Mouse (Mus musculus) stomach, embryonic 14.5 days (tissue): ENCODE data around the gene Pde7b. TPM values are rescaled to one million over a fixed set of nuclear protein-coding genes. Genes with fewer than 3 reads are reported as not detected.

ENCODE experiments used
- ATAC-seq: fragments of 200-750 bp; cut with Nextera tagmentation; 2 replicates; pipeline ENCODE4 v1.8.0; 2017; ENCODE audit warnings: low read depth, moderate TSS enrichment; ENCODE audit not compliant: insufficient number of reproducible peaks, insufficient read depth, low FRiP score
- H3K27ac ChIP-seq: fragments of 300-500 bp; sonication (generic); 2 replicates; pipeline ENCODE4 v1.5.1; 2014; ENCODE audit warnings: mild to moderate bottlenecking, low read length, moderate library complexity, mixed read lengths
- H3K27me3 ChIP-seq: fragments of 300-500 bp; sonication (generic); 2 replicates; pipeline ENCODE4 v1.6.1; 2014; ENCODE audit warnings: low read length, control low read depth, mixed read lengths; ENCODE audit not compliant: control insufficient read depth, insufficient read depth
- H3K36me3 ChIP-seq: fragments of 300-500 bp; sonication (generic); 2 replicates; pipeline ENCODE4 v1.6.1; 2014; ENCODE audit warnings: mild to moderate bottlenecking, control low read depth, low read length, moderate library complexity, mixed read lengths; ENCODE audit not compliant: control insufficient read depth, insufficient read depth
- H3K4me1 ChIP-seq: fragments of 300-500 bp; sonication (generic); 2 replicates; pipeline ENCODE4 v1.6.1; 2014; ENCODE audit warnings: low read length, control low read depth, mixed read lengths; ENCODE audit not compliant: control insufficient read depth, insufficient read depth
- H3K4me2 ChIP-seq: fragments of 300-500 bp; sonication (generic); replicated peaks from 2 replicates; pipeline ENCODE4 v1.6.1; 2014; ENCODE audit warnings: low read depth, low read length, control low read depth
- H3K4me3 ChIP-seq: fragments of 300-500 bp; sonication (generic); 2 replicates; pipeline ENCODE4 v1.5.1; 2014; ENCODE audit warnings: low read depth, low read length, control low read depth
- H3K9ac ChIP-seq: fragments of 300-500 bp; sonication (generic); replicated peaks from 2 replicates; pipeline ENCODE4 v1.6.1; 2014; ENCODE audit warnings: low read depth, mild to moderate bottlenecking, control low read depth, low read length, moderate library complexity, mixed read lengths
- H3K9me3 ChIP-seq: fragments of 300-500 bp; sonication (generic); 2 replicates; pipeline ENCODE4 v1.6.1; 2016; ENCODE audit warnings: low read depth, low read length, control low read depth; ENCODE audit not compliant: control insufficient read depth
- WGBS: fragments of 180-500 bp; shearing (Covaris S2); extraction: QIAGEN DNeasy Blood & Tissue Kit; methylation state at CpG from one replicate; pipeline ENCODE4 v1.1.7; 2014; 5-methylcytosine and 5-hydroxymethylcytosine counted together
- polyA plus RNA-seq: library from polyadenylated mRNA; unstranded; fragments of >200 nt; fragmentation: Nextera tagmentation; extraction: Ambion mirVana; gene quantifications from 2 replicates; pipeline ENCODE4 v1.2.1, GENCODE M21; 2014

The Pde7b gene
- polyA plus RNA-seq, 1 experiment from 2014 or later, result 6.5 TPM

DNA sequence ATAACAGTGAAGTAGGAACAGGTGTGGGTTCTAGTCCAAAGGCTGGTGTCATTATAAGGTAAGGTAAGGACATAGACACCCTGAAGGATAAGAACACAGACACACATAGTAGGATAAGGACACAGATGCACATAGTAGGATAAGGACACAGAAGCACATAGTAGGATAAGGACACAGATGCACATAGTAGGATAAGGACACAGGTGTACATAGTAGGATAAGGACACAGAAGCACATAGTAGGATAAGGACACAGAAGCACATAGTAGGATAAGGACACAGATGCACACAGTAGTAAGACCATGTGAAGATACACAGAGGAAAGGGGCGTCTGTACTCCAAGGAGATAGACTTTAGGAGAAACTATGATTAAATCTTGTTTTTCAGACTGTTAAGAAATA, 5.2 kb upstream of the Pde7b start:
- no peaks in the 10 kb centered on the region for H3K27me3 ChIP-seq
- ATAC-seq, result no peak
- no peaks in the 10 kb centered on the region for H3K4me1 ChIP-seq
- no peak overlapping the region for H3K27ac ChIP-seq
- H3K4me2 ChIP-seq, result no peak overlapping the region
- no peaks in the 10 kb centered on the region for H3K9me3 ChIP-seq
- no peak overlapping the region for H3K4me3 ChIP-seq
- no peak overlapping the region for H3K9ac ChIP-seq
- H3K36me3 ChIP-seq, result no peaks in the 10 kb centered on the region
- 79% methylated on average over 1 of the region's 1 CpGs for WGBS

DNA sequence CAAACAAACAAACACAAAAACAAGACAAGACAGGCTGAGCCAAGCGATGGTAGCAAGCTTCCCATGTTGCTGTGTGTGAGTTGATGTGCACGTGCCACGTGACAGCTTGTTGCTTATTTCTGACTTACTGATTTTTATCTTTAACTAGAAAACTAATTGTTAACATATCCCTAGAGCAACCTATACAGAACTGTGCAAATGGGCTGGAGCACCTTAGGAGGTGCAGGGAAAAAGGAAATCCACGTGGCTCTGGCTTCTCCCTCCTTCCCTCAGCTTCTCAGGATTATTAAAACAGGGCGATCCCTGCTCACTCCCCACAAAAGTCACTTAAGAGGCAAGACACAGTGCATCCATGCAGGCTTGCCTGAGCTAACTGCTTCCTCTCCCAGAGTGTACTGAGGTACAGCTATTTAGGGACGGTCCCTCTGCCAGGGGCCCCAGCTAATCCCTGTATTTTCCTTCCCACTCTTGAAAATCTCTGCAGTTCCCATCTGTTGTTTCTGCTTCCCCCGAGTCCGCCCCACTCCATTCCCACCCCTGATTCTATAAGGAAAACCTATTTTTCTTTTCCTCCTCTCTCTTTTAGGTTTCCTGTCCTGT, 606 bp upstream of the Pde7b start:
- ATAC-seq, result no peak
- Histone ChIP-seq H3K27ac (no peak overlapping the region), H3K4me1 (0 out of 2 replicates have a peak, but pooled peaks cover 3% of the 10 kb centered on the region), H3K9me3 (no peaks in the 10 kb centered on the region), H3K4me3 (peak overlapping the region; percentile 26; the same call in 1 of the 2 replicates), H3K27me3 (no peaks in the 10 kb centered on the region), H3K4me2 (peak overlapping the region; percentile 45), H3K36me3 (no peaks in the 10 kb centered on the region), H3K9ac (no peak overlapping the region)
- WGBS, result 53% methylated on average over 8 of the region's 8 CpGs

DNA sequence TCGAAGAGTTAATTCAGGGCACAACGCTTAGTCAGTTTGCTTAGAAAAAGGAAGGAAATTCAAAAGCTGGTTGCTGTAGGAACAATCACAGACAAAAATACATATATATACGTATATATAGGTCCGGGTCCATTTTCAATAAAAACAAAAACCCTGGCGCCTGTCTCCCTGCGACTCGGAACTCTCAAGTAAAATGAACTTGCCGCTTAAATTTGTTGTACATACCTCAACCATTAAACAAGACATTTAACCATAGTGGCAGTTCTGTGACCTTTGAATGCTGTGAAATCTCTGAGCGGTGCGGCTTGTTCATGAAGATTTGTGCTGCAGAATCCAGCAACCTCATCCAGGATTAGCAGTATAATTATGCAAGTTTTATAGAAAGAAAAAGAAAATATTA, 427 bp downstream of the Pde7b start:
- Histone ChIP-seq H3K27me3 (no peaks in the 10 kb centered on the region), H3K4me2 (peak overlapping the region; percentile 45), H3K4me1 (peaks cover 9% of the 10 kb centered on the region; the same call in 1 of the 2 replicates), H3K36me3 (no peaks in the 10 kb centered on the region), H3K9ac (no peak overlapping the region; the same call in 1 of the 2 replicates), H3K4me3 (peak overlapping the region; percentile 26), H3K9me3 (no peaks in the 10 kb centered on the region), H3K27ac (peak overlapping the region; percentile 59; the same call in 1 of the 2 replicates)
- 21% methylated on average over 10 of the region's 10 CpGs for WGBS
- no peak for ATAC-seq

DNA sequence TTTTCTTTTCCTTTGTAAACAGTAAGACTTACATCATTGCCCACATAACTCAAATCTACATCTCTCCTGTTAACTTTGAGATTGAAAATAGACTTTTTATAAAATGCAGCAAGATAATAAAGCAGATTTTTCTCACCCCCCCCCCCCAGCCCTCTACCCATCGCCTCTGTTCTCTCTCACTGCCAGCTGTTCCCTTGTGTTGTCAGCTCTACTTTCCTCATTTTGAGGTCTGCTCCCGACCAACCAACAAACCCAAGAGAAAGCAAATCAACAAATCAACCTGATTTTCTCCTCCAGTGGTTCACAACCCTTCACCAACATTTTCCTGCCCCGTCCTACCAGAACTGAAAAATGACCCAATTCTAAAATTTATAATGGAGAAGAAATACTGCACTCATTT, 916 bp downstream of the Pde7b start:
- ATAC-seq, result no peak
- 25% methylated on average over 3 of the region's 3 CpGs for WGBS
- Histone ChIP-seq H3K36me3 (no peaks in the 10 kb centered on the region), H3K27ac (no peak overlapping the region; the same call in 1 of the 2 replicates), H3K9ac (no peak overlapping the region), H3K4me1 (peaks cover 9% of the 10 kb centered on the region; the same call in 1 of the 2 replicates), H3K9me3 (no peaks in the 10 kb centered on the region), H3K27me3 (no peaks in the 10 kb centered on the region), H3K4me3 (peak overlapping the region; percentile 26; the same call in 1 of the 2 replicates), H3K4me2 (peak overlapping the region; percentile 45)

DNA sequence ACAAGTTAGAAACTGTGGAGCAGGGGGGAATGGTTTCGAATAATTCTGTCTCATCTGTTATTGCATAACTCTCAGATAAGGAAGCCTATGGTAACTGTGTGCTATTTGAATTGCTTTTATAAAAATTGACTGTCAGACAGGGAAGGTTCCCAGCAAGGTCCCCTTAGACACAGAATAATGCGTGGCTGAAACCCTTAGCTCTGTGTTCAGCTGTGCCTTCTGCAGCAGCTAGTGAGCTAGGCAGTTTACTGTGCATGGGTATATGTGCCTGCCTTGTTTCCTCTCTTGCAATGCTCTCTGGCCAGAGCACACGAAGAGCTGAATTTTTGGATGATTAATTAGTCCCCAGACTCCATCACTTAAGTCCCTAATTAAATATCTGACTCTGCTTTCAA, 1.4 kb downstream of the Pde7b start:
- ATAC-seq, result no peak
- no peak overlapping the region for H3K9ac ChIP-seq

DNA sequence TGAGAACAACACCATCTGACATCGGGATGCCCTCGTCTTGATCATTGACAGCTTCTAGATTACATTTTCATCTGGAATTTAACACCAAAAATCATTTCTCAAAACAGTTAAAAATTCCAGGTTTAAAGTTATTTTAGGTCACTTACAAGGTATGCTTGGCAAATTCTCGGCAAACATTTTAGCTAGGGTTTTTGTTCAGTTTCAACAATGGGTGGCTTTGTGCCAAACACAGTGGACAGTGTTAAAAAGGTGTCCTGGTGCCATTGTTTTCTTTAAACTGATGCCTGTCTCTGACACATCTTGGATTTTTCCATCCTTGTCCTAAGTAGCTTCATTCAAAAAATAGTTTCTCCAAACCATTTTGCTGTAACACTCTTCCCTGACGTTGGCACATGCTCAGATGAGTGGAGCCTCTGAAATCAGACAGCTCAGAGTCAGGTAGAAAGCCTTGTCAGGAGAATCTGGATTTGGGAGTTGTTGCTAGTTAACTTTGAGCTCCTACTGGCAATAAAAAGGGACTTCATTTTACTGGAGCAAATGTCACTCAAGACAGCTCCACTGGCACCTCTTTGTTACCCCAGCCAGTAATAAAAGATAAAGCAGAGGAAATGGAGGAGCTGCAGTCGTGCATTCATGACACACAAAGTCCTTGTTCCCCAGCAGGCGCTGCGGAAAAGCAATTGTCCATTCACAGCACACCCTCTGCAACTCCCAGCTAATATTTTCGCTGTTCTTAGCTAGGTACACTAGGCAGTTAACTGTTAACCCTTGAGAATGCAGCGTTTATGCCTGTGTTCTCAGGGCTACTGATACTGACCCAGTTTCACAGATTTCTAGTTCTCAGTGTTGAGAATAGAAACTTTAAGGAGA, 2.0 kb downstream of the Pde7b start:
- WGBS, result 48% methylated on average over 9 of the region's 9 CpGs
- Histone ChIP-seq H3K36me3 (no peaks in the 10 kb centered on the region), H3K9ac (no peak overlapping the region), H3K4me2 (peak overlapping the region; percentile 30), H3K4me1 (peaks cover 9% of the 10 kb centered on the region; the same call in 1 of the 2 replicates), H3K27me3 (no peaks in the 10 kb centered on the region), H3K4me3 (no peak overlapping the region), H3K27ac (no peak overlapping the region), H3K9me3 (no peaks in the 10 kb centered on the region)
- ATAC-seq, result no peak

More for the DNA sequence above, 1.4 kb downstream of the Pde7b start:
- Histone ChIP-seq H3K4me2 (peak overlapping the region; percentile 30), H3K4me3 (no peak overlapping the region), H3K4me1 (peaks cover 9% of the 10 kb centered on the region; the same call in 1 of the 2 replicates), H3K27me3 (no peaks in the 10 kb centered on the region), H3K9me3 (no peaks in the 10 kb centered on the region), H3K36me3 (no peaks in the 10 kb centered on the region), H3K27ac (no peak overlapping the region)
- 29% methylated on average over 3 of the region's 3 CpGs for WGBS

DNA sequence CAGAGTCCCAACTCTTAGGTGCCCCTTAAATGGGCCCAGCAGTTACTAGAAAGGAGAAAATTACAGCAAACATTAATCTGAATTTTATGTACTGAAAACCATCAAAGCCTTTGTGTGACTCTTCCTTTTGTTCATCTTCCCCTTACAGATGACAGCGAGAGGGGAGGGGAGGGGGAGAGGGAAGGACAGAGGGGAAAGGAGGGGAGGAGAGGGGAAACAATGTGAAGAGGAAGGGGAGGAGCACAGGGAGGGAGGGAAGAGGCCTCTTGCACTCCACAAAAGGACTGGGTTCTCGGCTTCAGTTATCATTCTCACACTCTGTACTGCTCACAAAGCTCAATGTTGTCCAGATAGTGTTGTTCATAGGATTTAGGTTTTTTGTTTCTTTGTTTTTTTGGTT, 5.7 kb downstream of the Pde7b start:
- H3K4me2 ChIP-seq, result no peak overlapping the region
- no peaks in the 10 kb centered on the region for H3K36me3 ChIP-seq
- H3K4me3 ChIP-seq, result no peak overlapping the region
- H3K9ac ChIP-seq, result no peak overlapping the region
- peaks cover 9% of the 10 kb centered on the region; the same call in 1 of the 2 replicates for H3K4me1 ChIP-seq
- H3K27me3 ChIP-seq, result no peaks in the 10 kb centered on the region
- no peaks in the 10 kb centered on the region for H3K9me3 ChIP-seq
- ATAC-seq, result no peak
- H3K27ac ChIP-seq, result no peak overlapping the region
- 65% methylated on average over 2 of the region's 2 CpGs for WGBS

DNA sequence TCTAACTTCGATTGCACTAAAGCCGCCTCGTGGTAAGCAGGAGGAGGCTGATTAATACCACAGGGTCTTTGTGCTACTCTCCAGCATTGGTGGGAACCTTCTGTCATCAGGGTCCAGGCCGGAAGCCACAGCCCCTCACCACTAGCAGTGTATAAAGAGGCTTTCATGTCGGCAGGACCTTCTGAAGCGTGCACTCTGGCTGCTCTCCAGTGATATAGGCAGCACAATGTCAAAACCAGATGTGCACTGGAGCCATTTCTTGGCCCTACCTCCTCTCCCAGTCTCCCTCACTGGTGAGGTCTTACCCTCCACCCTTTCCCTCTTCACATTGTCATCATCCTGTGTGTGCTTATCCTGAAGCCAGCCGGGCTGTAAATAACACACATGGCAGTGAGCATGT, 24.2 kb downstream of the Pde7b start:
- Histone ChIP-seq H3K4me1 (no peaks in the 10 kb centered on the region), H3K9me3 (no peaks in the 10 kb centered on the region), H3K27ac (no peak overlapping the region), H3K36me3 (no peaks in the 10 kb centered on the region), H3K9ac (no peak overlapping the region), H3K27me3 (no peaks in the 10 kb centered on the region), H3K4me3 (no peak overlapping the region), H3K4me2 (no peak overlapping the region)
- 0 out of 2 replicates have a peak, but pooled peaks have one; percentile 42 for ATAC-seq
- 71% methylated on average over 7 of the region's 7 CpGs for WGBS
